Mouse (Mus musculus) midbrain, embryonic 10.5 days (tissue): ENCODE data around the gene Clcn6. TPM values are rescaled to one million over a fixed set of nuclear protein-coding genes. Genes with fewer than 3 reads are reported as not detected.

Experiments
- polyA plus RNA-seq: library from polyadenylated mRNA; unstranded; fragments of >200 nt; fragmentation: Nextera tagmentation; extraction: Ambion mirVana; gene quantifications from 2 replicates; pipeline ENCODE4 v1.2.1, GENCODE M21; 2016

The Clcn6 gene
- polyA plus RNA-seq, 1 experiment from 2014 or later, result 15.6 TPM

Other genes starting within 250 kb of the Clcn6 start
- 5.8 and 7.4 TPM in 2 replicates for gene Zfp984, start 229.0 kb downstream of the Clcn6 start, polyA plus RNA-seq
- 5.3 and 5.9 TPM in 2 replicates for gene Zfp933, start 190.5 kb downstream of the Clcn6 start, polyA plus RNA-seq
- 73.8 and 79.9 TPM in 2 replicates for gene Miip, start 170.0 kb downstream of the Clcn6 start, polyA plus RNA-seq
- gene Fv1, start 169.8 kb downstream of the Clcn6 start, polyA plus RNA-seq, result 16.7 TPM in 2 replicates
- gene Mfn2, start 134.1 kb downstream of the Clcn6 start, polyA plus RNA-seq, result 45.1 and 53.2 TPM in 2 replicates
- gene Plod1, start 102.1 kb downstream of the Clcn6 start, polyA plus RNA-seq, result 26.9 and 28.2 TPM in 2 replicates
- 11.6 and 11.7 TPM in 2 replicates for gene 2510039O18Rik, start 97.9 kb downstream of the Clcn6 start, polyA plus RNA-seq
- gene Nppb, start 53.0 kb downstream of the Clcn6 start, polyA plus RNA-seq, result not detected in 2 replicates
- 0.25 and 0.67 TPM in 2 replicates for gene Nppa, start 38.1 kb downstream of the Clcn6 start, polyA plus RNA-seq
- gene Mthfr, start 256 bp upstream of the Clcn6 start, polyA plus RNA-seq, result 25.4 and 33.3 TPM in 2 replicates
- gene Agtrap, start 49.2 kb upstream of the Clcn6 start, polyA plus RNA-seq, result 16.4 and 17.4 TPM in 2 replicates
- gene Mad2l2, start 91.6 kb upstream of the Clcn6 start, polyA plus RNA-seq, result 72.6 and 85.2 TPM in 2 replicates
- 5.3 and 7.5 TPM in 2 replicates for gene Draxin, start 91.9 kb upstream of the Clcn6 start, polyA plus RNA-seq
- gene Fbxo6, start 113.3 kb upstream of the Clcn6 start, polyA plus RNA-seq, result 11.4 and 13.0 TPM in 2 replicates
- 39.6 and 58.5 TPM in 2 replicates for gene Fbxo44, start 121.7 kb upstream of the Clcn6 start, polyA plus RNA-seq
- gene Fbxo2, start 121.8 kb upstream of the Clcn6 start, polyA plus RNA-seq, result 1.1 and 1.3 TPM in 2 replicates
- gene Disp3, start 249.1 kb upstream of the Clcn6 start, polyA plus RNA-seq, result 3.2 and 3.7 TPM in 2 replicates